Mouse (Mus musculus) cortical plate, adult 2 months (tissue): Measurements from ENCODE around the gene Cstb. TPM values are rescaled to one million over a fixed set of nuclear protein-coding genes. Genes with fewer than 3 reads are reported as not detected.

ENCODE experiments used
- H3K27ac ChIP-seq: fragments of 200-500 bp; 2 replicates; pipeline ENCODE4 v1.5.1; 2012; ENCODE audit warnings: low read length, control low read depth, inconsistent platforms; ENCODE audit not compliant: insufficient read depth
- H3K4me1 ChIP-seq: fragments of 200-500 bp; 2 replicates; pipeline ENCODE4 v1.6.1; 2011; ENCODE audit warnings: low read length; ENCODE audit not compliant: control insufficient read depth, insufficient read depth
- H3K4me3 ChIP-seq: fragments of 200-500 bp; 2 replicates; pipeline ENCODE4 v1.5.1; 2011; ENCODE audit warnings: mild to moderate bottlenecking, low read length, control low read depth; ENCODE audit not compliant: insufficient read depth
- CTCF ChIP-seq: fragments of 200-500 bp; IDR thresholded peaks from 2 replicates; pipeline ENCODE4 v1.5.1; 2011; ENCODE audit warnings: mild to moderate bottlenecking, control low read depth, low read length; ENCODE audit not compliant: insufficient read depth; ENCODE audit errors: extremely low read depth
- POLR2A ChIP-seq: fragments of 200-500 bp; IDR thresholded peaks from 2 replicates; pipeline ENCODE4 v1.6.1; 2011; ENCODE audit warnings: mild to moderate bottlenecking, low read length, control low read depth; ENCODE audit not compliant: insufficient read depth; ENCODE audit errors: extremely low read depth
- polyA plus RNA-seq: library from polyadenylated mRNA; depleted of rRNA; stranded (reverse); fragments of >200 nt; gene quantifications from 2 replicates; pipeline ENCODE4 v1.2.3, GENCODE M21; 2012

Cstb gene
- polyA plus RNA-seq, 1 experiment = 78.3 TPM

- H3K4me3 ChIP-seq = no peak overlapping the region
- peaks cover 13% of the 10 kb centered on the region for H3K4me1 ChIP-seq
- H3K27ac ChIP-seq = no peak overlapping the region
- TF ChIP-seq POLR2A = no peak
Measured at GRCm38 (mm10) chr10:78456696-78457095, 31.2 kb downstream of the Cstb start.

GRCm38 (mm10) chr10:78457495-78458347, 32.3 kb downstream of the Cstb start:
- Histone ChIP-seq H3K27ac (peak overlapping the region; percentile 57), H3K4me1 (peaks cover 14% of the 10 kb centered on the region), H3K4me3 (no peak overlapping the region)
- no peak for TF ChIP-seq POLR2A
- TF ChIP-seq CTCF = no peak

DNA sequence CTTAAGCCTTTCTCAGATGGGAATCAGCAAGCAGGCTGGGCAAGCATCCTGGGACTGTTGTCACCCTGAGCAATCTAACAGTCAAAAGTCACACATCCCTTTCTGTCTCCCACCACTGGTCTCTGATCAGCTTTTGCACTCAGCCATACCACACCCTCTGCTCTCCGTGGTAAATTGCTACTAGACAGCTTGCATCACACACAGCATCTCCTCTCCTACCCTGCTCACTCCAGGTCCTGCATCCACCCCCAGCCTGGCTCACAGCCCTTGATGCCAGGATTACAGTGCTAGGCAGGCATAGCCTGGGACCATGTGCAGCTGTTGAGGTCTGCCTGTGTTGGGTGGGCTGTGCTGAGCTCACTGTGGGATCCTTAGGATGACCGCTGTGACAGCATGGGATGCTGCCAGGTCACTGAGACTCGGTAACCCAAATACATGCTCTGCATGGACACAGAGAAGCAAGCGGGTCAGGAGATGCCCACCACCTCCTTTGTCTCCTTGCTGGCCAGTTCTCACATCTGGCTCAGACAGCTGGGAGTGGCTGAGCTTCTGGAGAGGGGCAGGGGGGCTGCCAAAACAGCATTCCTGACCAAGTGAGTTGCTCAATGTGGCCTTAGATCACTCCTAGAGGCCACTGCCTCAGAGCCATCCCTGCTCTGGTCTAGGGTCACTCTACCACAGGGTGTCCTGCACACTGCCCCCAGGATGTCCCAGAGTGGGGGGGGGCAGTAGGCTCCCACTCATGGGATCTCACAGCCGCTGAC, 33.1 kb downstream of the Cstb start:
- Histone ChIP-seq H3K27ac (peak overlapping the region; percentile 57), H3K4me1 (peaks cover 13% of the 10 kb centered on the region), H3K4me3 (no peak overlapping the region)
- no peak for TF ChIP-seq CTCF
- no peak for TF ChIP-seq POLR2A

DNA sequence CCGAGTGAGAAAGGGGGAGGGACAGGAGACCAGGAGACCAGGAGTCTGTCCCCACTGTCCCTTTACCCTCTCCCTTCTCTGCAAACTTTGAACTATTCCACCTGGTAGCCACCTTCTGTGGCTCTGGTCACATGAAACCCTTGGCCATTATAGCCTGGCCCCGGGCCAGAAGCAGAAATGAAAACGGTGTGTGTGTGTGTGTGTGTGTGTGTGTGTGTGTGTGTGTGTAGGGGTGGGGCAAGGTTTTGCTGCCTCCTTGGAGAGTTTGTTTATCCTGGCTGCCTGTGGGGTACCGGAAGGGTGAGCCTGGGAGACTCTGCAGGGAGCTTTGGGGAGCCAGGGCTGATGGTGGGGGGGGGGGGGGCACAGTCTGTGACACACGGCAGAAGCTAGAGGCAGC, 35.0 kb downstream of the Cstb start:
- Histone ChIP-seq H3K4me1 (peaks cover 13% of the 10 kb centered on the region), H3K4me3 (no peak overlapping the region), H3K27ac (peak overlapping the region; percentile 68)
- TF ChIP-seq CTCF (no peak), POLR2A (no peak)

DNA sequence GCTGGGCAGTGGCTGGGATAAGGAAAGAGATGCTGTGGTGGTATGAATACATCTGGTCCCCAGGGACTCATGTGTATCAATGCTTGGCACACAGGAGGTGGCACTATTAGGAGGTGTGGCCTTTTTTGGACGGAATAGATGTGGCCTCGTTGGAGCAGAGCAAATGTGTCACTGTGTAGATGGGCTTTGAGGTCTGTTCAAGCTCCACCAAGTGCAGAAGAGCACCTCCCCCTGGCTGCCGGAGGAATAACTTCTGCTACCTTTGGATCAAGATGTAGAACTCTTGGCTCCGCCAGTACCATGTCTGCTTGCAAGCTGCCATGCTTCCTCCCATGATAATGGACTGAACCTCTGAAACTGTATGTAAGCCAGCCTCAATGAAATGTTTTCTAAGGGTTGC, 36.3 kb downstream of the Cstb start:
- 0 out of 2 replicates have a peak overlapping the region, but pooled peaks have one; percentile 40 for H3K27ac ChIP-seq
- no peak overlapping the region for H3K4me3 ChIP-seq
- TF ChIP-seq CTCF (peak; percentile 40), POLR2A (no peak)
- H3K4me1 ChIP-seq = peaks cover 13% of the 10 kb centered on the region

DNA sequence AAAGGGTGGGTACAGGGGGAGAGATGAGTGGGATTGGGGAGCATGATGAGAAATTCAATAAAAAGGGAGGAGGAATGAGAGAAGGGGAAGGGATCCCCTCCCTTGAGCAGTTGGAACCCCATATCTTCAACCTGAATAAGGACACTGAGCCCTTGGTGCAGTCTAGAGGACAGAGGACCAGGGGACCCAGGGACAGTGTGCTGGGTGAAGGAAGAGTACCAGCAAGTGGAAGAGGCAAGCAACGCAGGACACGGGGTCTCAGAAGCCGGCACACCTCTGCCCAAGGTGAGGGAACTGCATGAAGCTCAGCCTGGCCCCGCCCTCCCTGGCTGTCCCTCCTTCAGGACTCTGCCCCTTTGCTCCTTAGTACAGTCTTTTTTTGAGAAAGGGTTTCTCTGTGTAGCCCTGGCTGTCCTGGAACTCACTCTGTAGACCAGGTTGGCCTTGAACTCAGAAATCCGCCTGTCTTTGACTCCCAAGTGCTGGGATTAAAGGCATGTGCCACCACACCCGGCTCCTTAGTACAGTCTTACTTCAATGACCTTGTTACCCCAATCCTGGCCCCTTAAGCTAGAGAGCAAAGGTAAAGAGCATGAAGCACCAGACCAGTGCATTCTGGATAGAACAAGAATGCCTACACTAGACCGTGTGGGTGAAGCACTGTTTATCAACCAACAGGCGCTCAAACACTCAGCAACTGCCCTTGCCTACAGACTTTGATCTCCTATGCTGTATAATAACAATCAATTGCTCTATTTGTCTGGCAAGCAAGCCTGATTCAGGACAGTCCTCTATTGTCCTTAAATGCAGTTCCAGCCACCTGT, 37.7 kb downstream of the Cstb start:
- TF ChIP-seq POLR2A (no peak), CTCF (no peak)
- 0 out of 2 replicates have a peak overlapping the region, but pooled peaks have one; percentile 20 for H3K27ac ChIP-seq
- peak overlapping the region; percentile 87 for H3K4me3 ChIP-seq
- peaks cover 13% of the 10 kb centered on the region for H3K4me1 ChIP-seq

DNA sequence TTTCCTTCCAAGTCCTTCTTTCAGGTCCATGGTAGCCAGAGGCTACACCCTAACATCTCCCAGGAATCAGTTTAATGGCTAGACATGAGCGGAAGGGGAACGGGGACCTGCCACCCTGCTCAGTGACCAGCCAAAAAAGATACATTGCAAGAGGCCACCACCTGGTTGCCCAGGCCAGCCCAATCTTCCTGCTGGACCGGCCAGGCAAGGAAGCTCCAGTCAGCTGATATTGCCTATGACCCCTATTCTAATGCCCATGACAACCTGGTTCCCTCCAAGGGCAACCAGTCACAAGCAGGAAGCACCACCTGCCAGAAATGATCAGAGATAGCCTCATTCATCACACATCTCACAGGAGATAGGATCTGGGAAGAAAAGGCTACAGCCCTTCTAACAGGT, 38.3 kb downstream of the Cstb start:
- TF ChIP-seq CTCF = no peak
- TF ChIP-seq POLR2A = no peak
- H3K4me1 ChIP-seq = peaks cover 8% of the 10 kb centered on the region; the same call in 1 of the 2 replicates
- peak overlapping the region; percentile 87 for H3K4me3 ChIP-seq
- H3K27ac ChIP-seq = peak overlapping the region; percentile 84; the same call in 1 of the 2 replicates

GRCm38 (mm10) chr10:78464201-78464791, 38.8 kb downstream of the Cstb start:
- H3K4me3 ChIP-seq = peak overlapping the region; percentile 87
- H3K4me1 ChIP-seq = peaks cover 5% of the 10 kb centered on the region; the same call in 1 of the 2 replicates
- H3K27ac ChIP-seq = peak overlapping the region; percentile 84
- TF ChIP-seq POLR2A = no peak
- no peak for TF ChIP-seq CTCF
